Mouse (Mus musculus) c-Kit-positive CD71-negative TER-119-negative erythroid progenitor cells, embryonic 14.5 days (primary cell): ENCODE results near the gene Uqcrh.

Experiments
- DNase-seq: peaks from one replicate; pipeline ENCODE4 v3.0.0-alpha.2; 2013; ENCODE audit warnings: low read depth

Uqcrh gene

GRCm38 (mm10) chr4:116057559-116057958 lies 17.3 kb downstream of the Uqcrh start:
- no peak for DNase-seq

DNA sequence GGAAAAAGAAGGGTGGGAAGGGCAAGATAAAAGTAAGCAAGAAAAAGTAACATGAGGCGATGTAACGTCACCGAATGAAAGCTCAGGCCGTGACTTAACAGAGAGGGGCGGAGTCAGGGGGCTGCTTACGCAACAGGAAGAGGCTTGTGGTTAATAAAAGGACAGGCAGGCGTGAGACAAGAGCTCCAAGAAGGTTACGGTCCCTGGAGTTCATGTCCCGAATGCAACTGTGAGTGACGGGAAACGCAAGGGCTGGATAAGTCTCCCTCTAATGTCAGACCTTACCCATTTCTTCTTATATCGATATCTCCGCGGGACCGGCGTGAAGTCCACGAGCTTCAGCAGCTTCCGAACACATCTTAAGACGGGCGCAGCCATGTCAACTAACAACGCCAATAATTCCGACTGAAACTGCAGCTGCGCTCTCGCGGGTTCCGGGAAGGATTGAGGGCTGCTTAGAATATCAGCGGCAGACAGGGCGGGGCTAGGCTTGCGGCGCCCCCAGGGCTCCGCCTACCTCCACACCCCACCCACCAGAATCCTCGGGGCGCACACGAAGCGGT lies 21.4 kb downstream of the Uqcrh start, which contains the start of gene Nsun4:
TSS of gene Nsun4 (minus strand) at position 478 of the 563 bp plus-strand sequence.
- DNase-seq: peak; percentile 93

GRCm38 (mm10) chr4:116052526-116053293 lies 22.2 kb downstream of the Uqcrh start:
- DNase-seq: peak; percentile 24

DNA sequence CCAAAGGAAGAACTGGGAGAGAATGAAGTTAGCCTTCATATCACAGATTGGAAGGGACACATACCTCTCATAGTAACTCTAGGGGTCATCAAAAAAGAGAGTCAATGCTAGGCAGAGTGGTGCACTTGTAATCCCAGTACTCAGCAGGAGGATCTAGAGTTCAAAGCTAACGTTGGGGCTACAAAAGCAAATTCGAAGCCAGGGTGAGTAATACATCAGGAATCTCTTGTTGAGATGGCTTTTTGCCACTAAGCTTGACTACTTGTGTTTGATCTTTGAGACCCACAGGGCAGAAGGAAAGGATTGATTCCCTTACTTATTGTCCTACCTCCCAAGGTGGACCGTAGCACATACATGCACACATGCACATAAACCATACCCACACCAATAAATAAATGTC lies 25.7 kb downstream of the Uqcrh start:
- no peak for DNase-seq

GRCm38 (mm10) chr4:116048130-116048920 lies 26.5 kb downstream of the Uqcrh start:
- DNase-seq: no peak

- DNase-seq: no peak
These were observed 27.2 kb downstream of the Uqcrh start for GRCm38 (mm10) chr4:116047681-116048080.

GRCm38 (mm10) chr4:116046604-116047003 lies 28.3 kb downstream of the Uqcrh start:
- DNase-seq: no peak

DNA sequence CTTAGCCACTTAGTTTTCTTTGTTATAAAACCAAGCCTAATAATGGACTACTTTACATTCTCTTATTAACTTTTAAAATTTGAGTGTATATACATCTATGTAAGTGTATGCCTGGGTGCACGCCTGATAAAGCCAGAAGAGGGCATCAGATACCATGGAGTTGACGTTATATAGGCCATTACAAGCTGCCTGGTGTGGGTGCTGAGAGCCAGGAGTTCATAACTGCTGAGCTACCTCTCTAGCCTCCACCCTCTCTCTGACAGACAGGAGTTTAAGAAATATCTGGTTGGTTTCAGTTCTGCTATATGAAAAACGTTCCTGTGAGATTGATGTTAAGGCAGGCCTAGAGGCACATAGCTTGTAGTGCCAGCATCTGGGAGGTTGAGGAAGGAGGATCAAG lies 32.7 kb downstream of the Uqcrh start:
- DNase-seq: no peak

- no peak for DNase-seq
These were observed 34.4 kb downstream of the Uqcrh start for GRCm38 (mm10) chr4:116040466-116040865.

DNA sequence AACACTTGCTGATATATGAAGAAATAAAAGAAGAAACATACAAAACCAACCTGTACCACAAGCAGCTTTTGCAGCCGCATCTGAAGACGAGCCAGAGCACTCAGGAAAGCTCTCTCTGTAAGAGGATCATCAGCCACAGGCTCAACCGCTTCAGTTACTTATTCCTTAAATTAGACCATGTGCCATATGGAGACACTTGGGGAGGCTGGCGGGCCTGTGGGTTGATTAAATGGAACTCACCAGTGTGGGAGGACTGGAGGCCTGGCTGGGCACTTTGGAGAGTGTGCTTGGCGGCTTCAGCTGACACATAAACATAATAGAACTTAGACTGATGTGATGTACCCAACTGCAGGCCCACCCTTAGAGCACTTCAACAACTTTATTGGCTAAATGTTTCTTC lies 41.5 kb downstream of the Uqcrh start:
- DNase-seq: no peak

- no peak for DNase-seq
These were observed 42.0 kb downstream of the Uqcrh start for GRCm38 (mm10) chr4:116032906-116033305.

GRCm38 (mm10) chr4:116017902-116018746 lies 56.7 kb downstream of the Uqcrh start, which contains the start of gene Faah:
TSS of gene Faah (minus strand) at chr4:116017926.
- no peak for DNase-seq

GRCm38 (mm10) chr4:116017300-116017901 lies 57.5 kb downstream of the Uqcrh start:
- peak; percentile 35 for DNase-seq
